Mouse (Mus musculus) heart, adult 9 months (tissue): ENCODE measurements at regions not wholly inside any gene's neighbourhood (a gene's known extent, or its start where the extent isn't known, plus 50 kb on each side); places are given as distances from the start of the nearest gene placed in this dataset.
A peak's percentile ranks its signal among the peaks of the same experiment; 100 is the strongest.

ENCODE experiments used
- DNase-seq, 2 experiments: peaks; one replicate each; pipeline ENCODE4 v3.0.0; 2022; ENCODE audit warnings: low spot score in 2 of 2

DNA sequence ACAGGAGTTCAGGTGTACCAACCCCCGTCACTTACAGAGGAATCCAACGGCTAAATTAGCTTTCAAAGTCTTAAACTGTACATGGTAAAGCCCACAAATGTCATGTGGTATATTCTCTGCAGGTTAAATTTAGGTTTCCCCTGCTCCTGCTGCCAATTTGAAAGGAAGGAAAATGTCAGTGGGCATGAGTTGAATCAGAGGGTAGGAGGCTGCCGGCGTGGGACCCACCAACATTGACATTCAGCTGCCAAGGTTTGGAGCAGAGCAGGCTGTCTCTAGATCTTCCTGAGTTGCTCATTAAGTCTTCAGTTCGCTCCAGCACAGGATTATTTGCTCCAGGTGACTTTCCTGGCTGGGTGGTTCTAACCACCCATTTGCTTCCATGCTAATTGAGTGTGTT lies 532.1 kb downstream of the Tmem114 start:
- no peak for DNase-seq

DNA sequence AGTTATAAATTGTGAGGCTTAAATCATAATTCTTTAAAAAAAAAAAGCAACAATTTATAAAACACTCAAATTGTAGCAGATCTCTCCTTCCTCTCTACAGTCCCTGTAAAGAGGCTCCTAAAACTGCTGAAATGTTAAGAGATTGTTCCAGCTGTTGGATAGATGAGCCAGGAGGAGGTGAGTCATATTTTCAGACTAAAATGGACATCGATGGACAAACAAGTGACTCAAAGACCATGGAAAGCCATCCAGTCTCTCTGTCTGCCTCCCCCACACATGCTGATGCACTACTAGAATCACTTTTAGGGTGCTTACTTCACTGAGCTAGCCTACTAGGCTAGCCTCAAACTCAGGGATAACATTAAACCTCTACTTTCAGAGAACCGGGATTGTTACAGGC lies 561.5 kb downstream of the Tmem114 start:
- peak; percentile 30 to 36 for DNase-seq

DNA sequence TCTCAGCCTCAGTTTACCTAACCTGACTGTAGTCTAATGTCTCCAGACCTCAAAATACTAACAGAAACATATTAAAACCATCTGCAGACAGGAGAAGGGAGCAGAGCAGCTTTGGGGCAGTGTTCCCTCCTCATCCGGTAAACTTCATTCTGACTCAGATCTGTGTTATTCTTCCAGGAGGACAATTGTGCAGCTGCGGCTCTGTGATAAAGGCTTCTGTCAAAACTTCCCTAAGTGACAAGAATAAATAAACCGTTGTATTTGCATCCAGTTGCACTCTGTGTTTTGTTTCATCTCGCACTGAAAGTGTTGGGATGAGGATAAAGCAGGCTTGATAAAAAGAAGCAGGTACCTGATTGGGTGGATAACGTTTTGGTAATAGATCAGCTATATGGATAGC lies 585.8 kb downstream of the Tmem114 start:
- no peak for DNase-seq

DNA sequence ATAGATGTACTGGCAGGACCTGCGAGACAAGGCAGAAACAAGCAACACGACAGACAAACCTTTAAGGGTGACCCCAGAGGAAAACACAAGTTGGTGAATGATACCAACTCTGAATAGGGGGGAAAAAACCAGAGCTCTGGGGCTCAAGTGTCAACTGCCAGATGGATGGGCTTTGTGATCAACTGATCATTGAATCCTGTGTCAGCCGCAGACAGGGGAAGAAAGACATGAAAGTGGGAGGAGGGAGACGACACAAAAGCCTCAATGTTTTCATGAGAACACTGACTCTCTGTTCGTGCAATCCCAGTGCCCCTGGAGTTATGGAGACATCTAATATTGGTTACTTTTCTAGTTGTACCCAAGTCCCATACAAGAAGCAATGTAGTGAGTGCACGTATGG lies 593.8 kb downstream of the Tmem114 start:
- DNase-seq: no peak

DNA sequence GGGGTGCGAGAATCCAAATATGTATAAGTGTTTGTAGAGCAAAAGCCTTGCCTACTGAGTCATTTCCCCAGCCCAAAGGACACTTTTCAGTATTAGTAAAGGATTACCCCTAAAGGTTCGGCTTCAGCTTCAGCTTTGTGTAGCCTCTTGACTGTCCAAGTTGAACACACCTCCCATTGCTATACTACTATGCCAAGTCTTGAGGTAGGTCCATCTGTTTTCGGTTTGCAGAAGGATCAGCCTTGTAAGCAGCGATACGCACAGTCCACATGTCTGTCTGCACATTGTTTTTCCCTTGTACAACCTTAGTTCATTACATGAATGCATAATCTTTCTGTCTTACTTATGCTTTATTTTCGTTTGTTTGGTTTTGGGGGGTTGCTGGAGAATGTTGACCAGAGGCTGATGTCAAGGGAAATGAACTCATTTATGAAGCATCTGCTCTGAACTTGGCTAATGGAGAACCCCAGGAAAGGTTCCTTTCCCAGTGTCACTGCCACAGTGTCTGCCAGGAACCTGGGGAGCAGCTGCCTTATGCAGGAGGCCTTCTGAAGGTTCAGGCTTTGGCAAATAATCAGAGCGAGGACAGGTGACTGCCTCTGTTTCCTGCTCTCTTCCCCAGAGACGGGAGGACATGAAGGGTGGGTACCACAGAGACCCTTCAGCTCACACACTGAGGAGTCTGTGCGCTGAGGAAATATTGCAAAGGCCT lies 594.8 kb downstream of the Tmem114 start:
- DNase-seq: no peak

DNA sequence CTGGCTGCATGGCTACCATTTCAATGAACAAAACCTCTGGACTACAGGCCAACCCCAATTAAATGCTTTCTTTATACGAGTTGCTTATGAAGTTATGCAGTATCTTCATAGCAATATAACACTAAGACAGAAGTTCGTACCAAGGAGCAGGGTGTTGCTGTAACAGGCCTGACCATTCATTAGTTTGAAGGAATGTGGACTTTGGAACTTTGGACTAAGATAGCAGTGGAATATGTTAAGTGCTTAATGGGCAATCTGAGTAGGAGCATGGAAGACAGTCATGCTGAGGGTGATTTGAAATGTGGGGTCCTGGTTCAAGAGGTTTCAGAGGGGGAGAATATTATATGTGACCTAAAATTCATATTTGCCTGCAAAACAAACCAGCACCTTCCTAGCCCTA lies 623.8 kb downstream of the Tmem114 start:
- no peak for DNase-seq

DNA sequence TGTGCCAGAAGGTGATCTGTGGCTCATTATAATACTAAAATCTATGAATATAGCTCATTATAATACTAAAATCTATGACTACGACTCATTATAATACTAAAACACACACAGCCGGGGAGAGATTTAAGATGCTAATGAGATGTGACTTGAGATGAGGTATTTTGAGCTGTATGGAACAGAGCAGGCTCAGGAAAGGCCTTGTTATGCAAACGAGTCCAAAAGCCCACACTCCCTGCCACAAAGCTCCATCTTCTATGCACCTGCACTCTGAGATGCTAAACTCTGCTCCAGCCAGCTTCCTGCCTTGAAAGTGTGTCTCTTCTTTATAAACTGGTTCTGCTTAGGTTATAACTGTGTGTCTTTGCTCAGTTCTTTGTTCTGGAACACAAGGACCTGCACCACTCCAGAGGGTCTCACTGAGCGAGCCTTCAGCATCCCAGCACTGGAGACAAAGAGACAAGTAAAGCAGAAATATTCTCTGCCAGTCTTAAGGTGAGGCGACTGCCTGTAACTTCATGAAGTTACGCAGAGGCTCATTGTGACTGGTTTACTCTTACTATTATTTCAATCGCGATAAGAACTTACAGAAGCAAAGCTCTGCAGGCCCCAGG lies 627.7 kb downstream of the Tmem114 start:
- DNase-seq: no peak

DNA sequence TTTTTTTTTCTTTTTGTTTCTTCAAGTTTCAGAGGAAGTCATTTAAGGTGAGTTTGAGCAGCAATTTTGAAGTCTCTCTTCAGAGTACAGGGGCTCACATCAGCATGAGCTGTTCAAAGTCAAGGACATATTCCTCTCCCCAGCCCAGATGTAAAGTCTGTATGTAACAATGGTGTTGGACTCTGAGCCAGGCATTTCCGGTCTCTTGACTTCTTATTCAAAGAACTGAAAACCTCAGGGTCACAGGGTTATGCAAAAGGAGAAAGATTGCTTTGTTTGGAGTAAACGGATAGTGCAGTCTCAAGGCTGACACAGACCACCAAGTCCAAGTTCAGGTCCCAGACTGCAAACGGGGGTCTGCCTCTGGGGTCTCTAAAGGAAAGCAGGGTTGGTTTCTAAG lies 629.4 kb downstream of the Tmem114 start:
- no peak for DNase-seq

DNA sequence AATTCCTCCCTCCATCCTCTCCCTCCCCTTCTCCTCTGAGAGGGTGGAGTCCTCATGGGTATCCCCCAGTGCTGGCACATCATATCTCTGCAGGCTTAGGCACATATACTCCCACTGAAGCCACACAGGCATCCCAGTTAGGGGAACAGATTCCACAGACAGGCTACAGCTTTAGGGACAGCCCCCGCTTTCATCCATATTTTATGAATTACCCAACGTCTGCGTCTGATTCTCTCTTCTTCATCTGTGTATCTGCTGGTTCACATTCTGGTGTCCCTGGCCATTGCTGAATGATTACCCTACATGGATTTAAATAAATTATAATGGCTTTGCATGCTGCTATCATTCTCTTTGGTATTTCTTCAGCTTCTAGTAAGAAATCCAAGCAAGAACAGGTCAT lies 632.4 kb downstream of the Tmem114 start:
- no peak for DNase-seq

DNA sequence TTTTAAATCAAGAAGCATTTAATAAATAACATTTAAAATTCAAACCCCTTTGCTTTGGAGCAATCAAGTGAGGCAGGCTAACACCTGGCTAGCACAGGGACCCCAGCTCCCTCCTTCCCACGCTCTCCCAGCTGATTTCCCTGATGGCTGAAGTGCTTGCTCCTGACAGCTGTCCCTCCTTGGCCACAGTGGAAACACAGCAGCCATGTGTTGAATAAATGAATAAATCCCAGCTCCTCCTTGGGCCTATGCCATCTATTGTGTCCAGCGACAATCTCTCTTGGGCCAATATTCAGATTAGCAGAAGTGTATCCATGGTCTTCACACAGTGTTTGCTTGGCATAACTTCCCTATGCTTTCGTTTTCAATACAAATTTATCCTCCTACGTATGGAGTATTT lies 634.7 kb downstream of the Tmem114 start:
- DNase-seq: no peak

DNA sequence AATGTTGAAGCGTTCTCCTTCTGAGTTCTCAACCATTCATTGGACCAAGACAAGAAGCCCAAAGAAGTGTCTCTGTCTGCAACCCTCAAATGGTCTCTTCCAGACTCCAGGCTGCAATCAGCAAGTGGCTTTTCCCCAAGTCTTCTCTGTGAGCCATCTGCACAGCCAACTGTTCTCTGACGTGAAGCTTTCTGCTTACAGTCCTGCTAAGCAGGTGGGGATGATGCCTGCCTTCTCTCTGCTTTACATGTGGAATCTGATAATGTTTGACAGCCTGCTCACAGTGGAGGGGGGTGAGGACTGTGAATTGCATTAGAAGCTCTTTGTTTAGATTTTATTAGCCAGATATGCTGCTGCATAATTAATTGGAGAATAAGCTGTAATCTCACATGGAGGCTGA lies 636.7 kb downstream of the Tmem114 start:
- no peak for DNase-seq

DNA sequence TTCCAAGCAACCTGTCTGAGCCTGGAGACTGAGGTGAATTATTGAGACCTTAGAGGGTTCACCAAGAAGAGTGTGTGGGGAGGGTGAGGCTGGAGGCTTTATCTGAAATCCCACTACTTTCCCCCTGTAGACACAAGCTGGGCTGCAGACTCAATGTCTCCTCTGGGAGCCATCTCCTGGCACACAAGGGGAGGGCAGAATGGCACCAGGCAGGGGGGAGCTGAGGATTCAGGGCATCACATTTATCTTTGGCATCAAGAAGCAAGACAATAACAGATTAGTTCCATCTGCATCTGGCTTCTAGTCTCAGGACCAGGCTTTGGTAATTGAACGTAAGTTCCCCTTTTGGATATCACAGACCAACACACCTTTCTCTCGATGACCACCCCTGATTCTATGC lies 643.4 kb downstream of the Tmem114 start:
- DNase-seq: no peak

DNA sequence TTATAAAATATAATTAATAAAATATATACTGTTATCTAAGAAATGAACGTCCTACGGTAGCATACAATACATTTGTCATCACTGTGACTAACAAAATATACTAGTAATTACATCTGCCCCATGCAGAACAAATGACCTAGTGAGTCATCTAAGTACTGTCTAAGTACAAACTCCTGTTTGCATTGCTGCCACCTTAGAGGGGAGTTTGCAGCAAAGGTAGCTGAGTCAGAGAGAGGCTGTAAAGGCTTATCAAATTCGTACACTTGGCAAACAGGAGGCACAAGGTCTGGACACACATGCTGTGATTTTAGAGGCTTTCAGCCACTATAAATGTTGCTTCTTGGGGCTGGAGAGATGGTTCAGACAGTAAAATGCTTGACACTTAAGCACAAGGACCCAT lies 649.3 kb downstream of the Tmem114 start:
- no peak for DNase-seq

DNA sequence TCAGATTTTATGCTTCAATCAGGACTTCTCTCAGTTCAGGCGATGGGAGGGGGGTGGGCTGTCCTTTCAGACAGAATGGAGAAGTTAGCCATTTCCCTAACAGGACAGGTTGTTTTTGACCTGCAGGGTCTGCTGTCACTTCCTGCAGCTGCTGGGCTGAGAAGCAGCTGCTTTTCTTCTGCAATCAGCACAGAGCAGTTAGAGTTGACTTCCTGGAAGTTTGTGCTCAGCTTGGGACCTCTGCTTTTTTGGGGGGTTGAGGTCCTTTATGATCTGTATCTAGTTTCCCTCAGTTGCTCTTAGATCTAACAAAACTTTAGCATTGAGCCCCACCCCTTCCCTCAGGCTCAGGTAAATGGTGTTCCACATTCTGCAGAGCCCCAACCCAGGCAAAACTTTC lies 656.5 kb downstream of the Tmem114 start:
- DNase-seq: no peak

DNA sequence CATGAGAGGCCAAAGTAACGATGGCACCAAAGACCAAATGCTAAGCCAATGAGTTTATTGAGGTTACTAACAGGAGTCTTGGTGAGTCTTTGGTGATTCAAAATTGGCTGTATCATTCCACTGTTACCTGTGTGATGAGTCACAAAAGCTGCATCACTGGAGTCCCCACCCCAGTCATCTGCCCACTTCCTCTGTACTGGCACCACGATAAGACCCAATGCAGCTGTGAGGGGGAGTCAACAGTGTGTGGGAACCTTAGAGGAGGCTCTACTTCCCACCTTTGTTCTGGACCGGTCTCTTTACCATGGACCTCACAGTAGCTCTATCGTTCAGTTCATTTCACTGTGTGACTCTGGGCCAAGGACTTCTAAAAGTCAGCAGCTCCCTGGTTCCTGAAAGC lies 657.2 kb downstream of the Tmem114 start:
- no peak for DNase-seq

DNA sequence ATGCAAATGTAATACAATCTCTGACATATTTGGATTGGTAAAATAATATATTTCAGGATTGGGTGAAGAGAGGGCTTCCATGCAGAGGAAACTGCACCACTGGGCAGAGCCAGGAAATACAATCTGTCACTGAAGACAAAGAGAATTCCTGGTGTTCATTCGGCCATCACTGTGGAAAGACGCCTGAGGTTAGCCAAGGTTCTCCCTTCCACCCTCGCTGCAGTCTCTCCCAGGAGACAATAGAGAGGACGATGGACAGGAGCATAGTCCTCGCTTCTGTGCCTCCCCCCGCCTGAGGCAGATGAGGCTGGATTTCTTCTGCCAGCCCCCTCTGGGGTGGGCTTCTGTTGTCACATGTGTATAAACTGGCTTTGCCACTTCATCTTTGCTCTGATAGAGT lies 660.6 kb downstream of the Tmem114 start:
- no peak for DNase-seq

DNA sequence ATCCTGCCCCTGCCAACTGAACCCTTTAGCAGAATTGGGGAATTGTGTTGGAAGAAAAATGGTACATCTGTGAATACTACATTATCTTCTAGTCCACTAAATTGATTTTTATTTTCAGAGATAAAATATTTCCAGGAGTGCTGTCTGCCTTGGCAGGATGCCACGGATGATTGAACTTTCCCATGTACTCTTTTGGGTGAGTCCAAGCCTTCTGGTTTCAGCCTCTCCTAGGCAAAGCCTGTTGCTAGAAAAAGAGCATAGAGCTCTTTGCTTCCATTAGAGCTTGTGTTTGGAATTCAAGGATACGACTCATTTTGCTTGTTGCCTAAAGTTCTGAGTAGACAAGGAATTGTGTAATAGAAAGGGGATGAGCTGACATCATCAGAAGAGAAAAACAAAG lies 696.8 kb downstream of the Tmem114 start:
- no peak for DNase-seq

DNA sequence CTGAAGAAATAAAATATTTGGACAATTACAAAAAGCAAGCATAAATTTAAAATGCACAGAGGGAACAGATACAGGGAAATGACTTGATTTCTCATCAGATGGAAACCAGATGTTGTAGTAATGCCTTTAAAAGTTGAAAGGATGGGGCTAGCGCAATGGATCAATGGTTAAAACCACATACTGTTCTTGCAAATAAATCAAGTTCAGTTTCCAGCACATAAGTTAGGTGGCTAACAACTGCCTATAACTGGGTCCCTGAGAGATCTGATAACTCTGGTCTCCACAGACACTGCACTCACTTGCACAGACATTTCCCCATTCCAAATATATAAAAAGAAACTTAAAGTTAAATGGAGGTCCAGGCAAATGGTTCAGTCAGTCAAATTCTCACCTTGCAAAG lies 699.7 kb downstream of the Tmem114 start:
- DNase-seq: no peak

DNA sequence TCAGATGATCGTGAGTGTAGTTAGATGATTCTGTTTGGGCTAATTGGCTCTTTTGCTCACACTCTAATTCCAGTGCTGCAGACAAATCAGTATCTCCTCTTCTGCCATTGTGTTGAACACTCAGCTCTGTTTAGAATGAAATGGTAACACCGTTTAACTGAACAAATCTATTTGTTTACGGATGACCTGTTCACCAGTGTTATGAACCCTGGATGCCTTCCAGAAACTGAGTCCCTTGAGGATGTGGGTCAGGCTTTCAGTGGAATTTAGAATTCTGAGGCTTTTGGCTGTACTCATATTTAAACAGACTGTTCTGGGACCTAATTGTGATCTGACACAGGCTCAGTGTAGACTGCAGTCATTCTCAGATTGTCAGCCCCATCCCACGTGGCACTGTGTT lies 723.5 kb downstream of the Tmem114 start:
- DNase-seq: peak in 1 of 2 experiments; percentile 3

DNA sequence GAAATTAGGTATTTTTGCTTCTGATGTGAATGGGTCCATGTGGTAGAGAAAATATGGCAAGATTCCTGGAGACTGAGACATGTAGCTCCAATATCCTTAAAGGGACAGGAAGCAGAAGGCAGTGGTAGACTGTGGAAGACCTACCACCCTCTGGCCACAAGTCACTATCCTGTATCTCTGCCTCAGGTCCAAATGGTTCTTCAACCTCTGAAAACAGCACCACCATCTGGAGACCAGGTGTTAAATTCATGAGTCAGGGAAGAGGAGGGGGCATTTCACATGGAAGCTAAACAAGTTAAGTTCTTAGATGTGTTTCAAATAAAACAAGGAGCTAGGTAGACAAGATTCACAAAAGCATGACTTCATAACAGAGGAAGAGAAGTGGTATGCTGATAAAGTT lies 739.5 kb downstream of the Tmem114 start:
- no peak for DNase-seq

DNA sequence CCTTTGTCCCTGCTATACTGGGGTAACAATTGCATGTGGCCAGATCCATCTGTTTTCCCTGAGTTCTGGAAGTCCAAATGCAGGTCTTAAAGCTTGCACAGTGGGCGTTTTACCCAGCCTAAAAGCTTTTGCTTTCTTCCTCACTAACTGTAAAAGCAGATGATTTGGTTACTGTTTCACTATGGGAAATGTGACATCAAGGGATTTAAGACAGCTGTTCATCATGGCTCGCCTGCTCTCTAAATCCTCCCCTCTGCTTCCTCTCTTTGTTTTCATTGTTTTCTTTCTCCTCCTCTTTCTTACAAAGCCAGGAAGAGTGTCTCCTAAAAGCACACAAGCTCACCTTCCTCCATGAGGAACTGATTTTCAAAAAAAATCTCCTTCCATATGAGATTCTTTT lies 758.8 kb downstream of the Tmem114 start:
- no peak for DNase-seq

DNA sequence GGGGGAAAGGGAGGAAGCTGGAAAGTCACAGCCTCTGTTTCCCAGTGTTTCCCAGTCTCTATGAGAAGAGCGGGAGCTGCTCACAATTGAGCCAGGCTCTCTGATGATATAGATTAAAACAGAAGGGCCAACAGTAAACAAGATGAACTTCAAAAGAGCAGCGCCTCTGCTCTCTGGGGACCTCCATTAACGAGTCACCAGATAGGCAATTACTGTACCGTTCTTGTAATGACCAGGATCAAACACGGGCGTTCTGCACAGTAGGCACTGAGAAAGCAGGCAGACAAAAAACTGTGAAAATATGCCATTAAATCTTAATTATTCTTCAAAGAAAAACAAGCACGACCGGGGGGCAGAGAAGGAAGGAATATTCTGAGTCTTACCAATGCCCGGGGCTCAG lies 766.8 kb downstream of the Tmem114 start:
- no peak for DNase-seq

DNA sequence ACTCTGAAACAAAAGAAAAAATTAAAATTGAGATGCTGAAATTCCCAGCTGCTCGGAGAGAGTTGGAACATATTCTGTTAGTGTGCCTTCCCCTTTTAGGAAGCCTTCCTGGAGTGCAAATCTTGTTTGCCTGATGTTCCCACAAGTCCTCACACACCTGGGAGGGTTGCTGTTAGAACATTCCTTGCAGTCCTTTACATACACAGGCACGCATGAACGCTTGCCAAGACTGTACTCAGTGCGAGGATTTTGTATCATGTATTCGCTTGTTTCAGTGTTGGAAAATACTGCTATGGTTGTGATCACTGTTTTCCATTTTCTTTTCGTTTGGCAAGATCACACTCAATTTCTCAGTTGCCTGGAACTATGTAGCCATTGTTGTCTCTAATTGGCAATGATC lies 770.5 kb downstream of the Tmem114 start:
- DNase-seq: no peak

DNA sequence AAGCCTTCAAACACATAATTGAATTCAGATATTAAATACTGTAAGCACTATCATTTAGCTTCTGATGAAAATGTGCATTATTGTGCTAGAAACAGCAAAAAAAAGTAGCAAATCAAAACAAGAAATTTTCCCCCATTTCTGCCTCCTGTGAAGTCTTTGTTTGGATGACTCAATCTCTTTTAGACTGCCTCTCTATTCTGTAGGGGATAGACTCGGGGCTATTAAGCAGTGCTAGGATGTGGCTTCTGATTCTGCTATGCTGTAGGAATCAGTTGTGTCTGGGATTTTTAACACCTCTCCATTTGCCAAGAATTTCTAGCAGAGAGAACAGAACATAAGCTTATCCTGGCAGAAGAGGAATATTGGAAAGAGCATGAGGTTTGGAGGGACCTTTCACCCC lies 775.2 kb downstream of the Tmem114 start:
- no peak for DNase-seq
